Mouse (Mus musculus) MEL (cell line): Measurements from ENCODE around the gene Srebf2. TPM values are rescaled to one million over a fixed set of nuclear protein-coding genes. Genes with fewer than 3 reads are reported as not detected.

Experiments used
- DNase-seq: peaks from one replicate; pipeline ENCODE4 v3.0.0; 2011; ENCODE audit warnings: low read depth, low spot score
- H3K27ac ChIP-seq: 2 replicates; pipeline ENCODE4 v1.5.1; 2012; ENCODE audit warnings: low read depth, mild to moderate bottlenecking, control low read depth, low read length, moderate library complexity; ENCODE audit not compliant: control insufficient read depth
- H3K27me3 ChIP-seq, 2 experiments: fragments of 150-350 bp in 1 of 2; sonication (generic) in 1 of 2; 2 replicates each; pipeline ENCODE4 v1.6.1; 2012; ENCODE audit warnings: low read length in 2 of 2, mild to moderate bottlenecking in 2 of 2, improper control_type of control experiment in 1 of 2, moderate library complexity in 1 of 2; ENCODE audit not compliant: insufficient read depth in 2 of 2, control insufficient read depth in 1 of 2
- H3K36me3 ChIP-seq, 2 experiments: 2 replicates each; pipeline ENCODE4 v1.6.1; 2012 to 2014; ENCODE audit warnings: low read length in 2 of 2, improper control_type of control experiment in 1 of 2, inconsistent platforms in 1 of 2, mild to moderate bottlenecking in 1 of 2; ENCODE audit not compliant: insufficient read depth in 2 of 2, control insufficient read depth in 1 of 2
- H3K4me1 ChIP-seq, 2 experiments: fragments of 150-350 bp in 1 of 2; sonication (generic) in 1 of 2; 2 replicates each; pipeline ENCODE4 v1.6.1; 2012; ENCODE audit warnings: low read length in 2 of 2, improper control_type of control experiment in 1 of 2, mild to moderate bottlenecking in 1 of 2; ENCODE audit not compliant: insufficient read depth in 2 of 2, control insufficient read depth in 1 of 2
- H3K4me3 ChIP-seq, 2 experiments: fragments of 150-350 bp in 1 of 2; sonication (generic) in 1 of 2; 2 replicates each; pipeline ENCODE4 v1.5.1; 2012; ENCODE audit warnings: low read depth in 2 of 2, low read length in 2 of 2, mild to moderate bottlenecking in 2 of 2, moderate library complexity in 2 of 2, control low read depth in 1 of 2, improper control_type of control experiment in 1 of 2; ENCODE audit not compliant: control insufficient read depth in 1 of 2, insufficient read depth in 1 of 2
- H3K79me2 ChIP-seq: 2 replicates; pipeline ENCODE4 v1.6.1; 2012; ENCODE audit warnings: mild to moderate bottlenecking, low read length, moderate library complexity; ENCODE audit not compliant: control insufficient read depth, poor library complexity, insufficient read depth
- H3K9ac ChIP-seq: 2 replicates; pipeline ENCODE4 v1.6.1; 2012; ENCODE audit warnings: low read depth, mild to moderate bottlenecking, control low read depth, low read length, moderate library complexity; ENCODE audit not compliant: control insufficient read depth, poor library complexity, severe bottlenecking
- H3K9me3 ChIP-seq: fragments of 150-350 bp; sonication (generic); replicated peaks from 2 replicates; pipeline ENCODE4 v1.6.1; 2012; ENCODE audit warnings: mild to moderate bottlenecking, low read length, improper control_type of control experiment, moderate library complexity; ENCODE audit not compliant: insufficient read depth
- CTCF ChIP-seq, 3 experiments: IDR thresholded peaks in 2 of 3; conservative IDR thresholded peaks in 1 of 3; 2 replicates each; pipeline ENCODE4 v1.5.1; 2011 to 2012; ENCODE audit warnings: low read length in 3 of 3, low read depth in 2 of 3, mild to moderate bottlenecking in 2 of 3, improper control_type of control experiment in 1 of 3, inconsistent platforms in 1 of 3, mixed read lengths in 1 of 3, moderate library complexity in 1 of 3; ENCODE audit not compliant: control insufficient read depth in 1 of 3, insufficient read depth in 1 of 3, poor library complexity in 1 of 3, severe bottlenecking in 1 of 3
- E2F4 ChIP-seq: IDR thresholded peaks from 2 replicates; pipeline ENCODE4 v1.6.1; 2011; ENCODE audit warnings: low read depth, low read length, improper control_type of control experiment, borderline replicate concordance
- EP300 ChIP-seq, 2 experiments: IDR thresholded peaks; 2 replicates each; pipeline ENCODE4 v1.6.1; 2011; ENCODE audit warnings: improper control_type of control experiment in 2 of 2, low read length in 2 of 2, low read depth in 1 of 2, mild to moderate bottlenecking in 1 of 2
- ETS1 ChIP-seq: IDR thresholded peaks from 2 replicates; pipeline ENCODE4 v1.6.1; 2012; ENCODE audit warnings: low read depth, mild to moderate bottlenecking, inconsistent platforms, low read length, improper control_type of control experiment, moderate library complexity
- GATA1 ChIP-seq: IDR thresholded peaks from 2 replicates; pipeline ENCODE4 v1.6.1; 2011; ENCODE audit warnings: low read depth, low read length, improper control_type of control experiment
- MAX ChIP-seq: IDR thresholded peaks from 2 replicates; pipeline ENCODE4 v1.6.1; 2011; ENCODE audit warnings: low read length, improper control_type of control experiment
- MYC ChIP-seq: IDR thresholded peaks from 2 replicates; pipeline ENCODE4 v1.6.1; 2011; ENCODE audit warnings: low read depth, mild to moderate bottlenecking, low read length, improper control_type of control experiment, moderate library complexity
- RAD21 ChIP-seq: IDR thresholded peaks from 2 replicates; pipeline ENCODE4 v1.6.1; 2011; ENCODE audit warnings: mild to moderate bottlenecking, low read depth, low read length, improper control_type of control experiment
- RCOR1 ChIP-seq: IDR thresholded peaks from 2 replicates; pipeline ENCODE4 v1.6.1; 2012; ENCODE audit warnings: low read depth, mild to moderate bottlenecking, inconsistent platforms, low read length, improper control_type of control experiment
- SMC3 ChIP-seq: IDR thresholded peaks from 2 replicates; pipeline ENCODE4 v1.6.1; 2011; ENCODE audit warnings: low read depth, low read length, improper control_type of control experiment
- TAL1 ChIP-seq: IDR thresholded peaks from 2 replicates; pipeline ENCODE4 v1.6.1; 2012; ENCODE audit warnings: mild to moderate bottlenecking, inconsistent platforms, low read length, moderate library complexity, mixed read lengths
- TCF12 ChIP-seq: IDR thresholded peaks from 2 replicates; pipeline ENCODE4 v1.6.1; 2014; ENCODE audit warnings: low read depth, mild to moderate bottlenecking, inconsistent platforms, low read length, improper control_type of control experiment, moderate library complexity
- ZNF384 ChIP-seq: IDR thresholded peaks from 2 replicates; pipeline ENCODE4 v1.6.1; 2012; ENCODE audit warnings: low read depth, mild to moderate bottlenecking, inconsistent platforms, low read length, improper control_type of control experiment
- polyA plus RNA-seq, 2 experiments: library from polyadenylated mRNA; stranded (reverse) in 1 of 2; unstranded in 1 of 2; fragments of >175 nt in 1 of 2; fragments of >200 nt in 1 of 2; gene quantifications; 2 replicates each; pipeline versions ENCODE4 v1.2.1 to v1.2.4; 2012; ENCODE audit warnings: low replicate concordance in 2 of 2, low read depth in 1 of 2; ENCODE audit not compliant: insufficient read length in 2 of 2, insufficient read depth in 1 of 2, missing spikeins in 1 of 2
- total RNA-seq: library from RNA; depleted of rRNA; stranded (reverse); fragments of 300-350 nt; gene quantifications from 2 replicates; pipeline ENCODE4 v1.2.3, GENCODE M21; 2012

The Srebf2 gene
- total and polyA plus RNA-seq, 3 experiments, result 40.5 to 161 TPM; not detected in 1

DNA sequence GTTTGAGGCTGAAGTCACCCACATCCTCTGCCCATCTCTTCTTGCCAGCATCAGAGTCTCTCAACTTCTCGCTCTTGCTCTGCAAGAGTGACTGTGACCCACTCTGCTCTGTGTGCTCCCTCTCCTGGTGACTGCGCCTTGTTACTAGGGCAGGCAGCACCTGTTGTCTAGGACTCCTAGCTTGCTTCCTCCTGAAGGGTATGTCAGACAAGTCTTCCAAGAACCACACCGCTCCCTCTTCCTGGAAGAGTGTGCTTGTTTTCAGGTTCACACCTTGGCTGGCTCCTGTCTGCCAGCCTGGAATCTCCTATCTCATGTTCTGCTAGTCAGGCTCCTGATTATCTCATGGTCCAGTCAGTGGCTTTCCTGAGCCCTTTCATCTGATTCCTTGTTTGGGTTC lies 6.6 kb upstream of the Srebf2 start:
- peaks cover 0 to 5% of the 10 kb centered on the region in 2 experiments; a peak in 2 of 4 replicates for H3K4me1 ChIP-seq
- no peak overlapping the region for H3K9ac ChIP-seq
- H3K79me2 ChIP-seq, result no peaks in the 10 kb centered on the region
- no peak for DNase-seq
- H3K4me3 ChIP-seq, result no peak overlapping the region
- H3K27me3 ChIP-seq, result no peaks in the 10 kb centered on the region
- no peaks in the 10 kb centered on the region for H3K9me3 ChIP-seq
- no peak for TF ChIP-seq RAD21
- peak in 1 of 3 experiments; percentile 2; a peak in 1 of 6 replicates for TF ChIP-seq CTCF (IDR thresholded peaks at IDR 0.05 in 2 of 3, conservative IDR thresholded peaks at IDR 0.05 in 1 of 3; ENCODE audit: control insufficient read depth in 1 of 3, insufficient read depth in 1 of 3, low read depth in 2 of 3, low read length in 3 of 3, poor library complexity in 1 of 3, severe bottlenecking in 1 of 3)
- H3K36me3 ChIP-seq, result peaks cover 0 to 3% of the 10 kb centered on the region in 2 experiments; a peak in 2 of 4 replicates
- H3K27ac ChIP-seq, result no peak overlapping the region

GRCm38 (mm10) chr15:82144157-82144556 lies 2.8 kb upstream of the Srebf2 start:
- no peak overlapping the region for H3K4me3 ChIP-seq
- H3K9ac ChIP-seq, result no peak overlapping the region
- no peaks in the 10 kb centered on the region for H3K27me3 ChIP-seq
- H3K9me3 ChIP-seq, result no peaks in the 10 kb centered on the region
- H3K79me2 ChIP-seq, result peaks cover 15% of the 10 kb centered on the region
- peaks cover 0 to 24% of the 10 kb centered on the region in 2 experiments; a peak in 2 of 4 replicates for H3K36me3 ChIP-seq
- no peak for DNase-seq
- H3K4me1 ChIP-seq, result peaks cover 0 to 23% of the 10 kb centered on the region in 2 experiments; a peak in 2 of 4 replicates
- no peak for TF ChIP-seq SMC3
- TF ChIP-seq ZNF384, result no peak
- TF ChIP-seq E2F4, result no peak
- H3K27ac ChIP-seq, result no peak overlapping the region

GRCm38 (mm10) chr15:82145408-82145807 lies 1.6 kb upstream of the Srebf2 start:
- peak overlapping the region; percentile 81 for H3K27ac ChIP-seq
- H3K79me2 ChIP-seq, result peaks cover 23% of the 10 kb centered on the region
- TF ChIP-seq RCOR1, result peak; percentile 76
- no peak for TF ChIP-seq CTCF (IDR thresholded peaks at IDR 0.05 in 2 of 3, conservative IDR thresholded peaks at IDR 0.05 in 1 of 3; ENCODE audit: control insufficient read depth in 1 of 3, insufficient read depth in 1 of 3, low read depth in 2 of 3, low read length in 3 of 3, poor library complexity in 1 of 3, severe bottlenecking in 1 of 3)
- TF ChIP-seq EP300 (IDR thresholded peaks at IDR 0.05; ENCODE audit: low read depth in 1 of 2, low read length in 2 of 2), result 0 out of 4 replicates have a peak, but pooled peaks of 1 of the 2 experiments have one; percentile 29
- TF ChIP-seq MYC, result no peak
- 0 out of 2 replicates have a peak, but pooled peaks have one; percentile 64 for TF ChIP-seq GATA1
- no peak for TF ChIP-seq MAX
- peak; percentile 58 for TF ChIP-seq ETS1
- no peak for TF ChIP-seq TAL1
- TF ChIP-seq TCF12, result 0 out of 2 replicates have a peak, but pooled peaks have one; percentile 28
- no peak overlapping the region for H3K9ac ChIP-seq
- no peaks in the 10 kb centered on the region for H3K9me3 ChIP-seq
- DNase-seq, result peak; percentile 74
- peaks cover 0 to 28% of the 10 kb centered on the region in 2 experiments; a peak in 2 of 4 replicates for H3K36me3 ChIP-seq
- H3K4me1 ChIP-seq, result peaks cover 0 to 27% of the 10 kb centered on the region in 2 experiments; a peak in 3 of 4 replicates
- no peak overlapping the region for H3K4me3 ChIP-seq
- H3K27me3 ChIP-seq, result no peaks in the 10 kb centered on the region
